Mouse (Mus musculus) heart, postnatal 0 days (tissue): ENCODE results near the gene Tpcn2.

Experiments used
- CTCF ChIP-seq: IDR thresholded peaks from 2 replicates; pipeline ENCODE4 v1.5.1; 2016; ENCODE audit warnings: antibody characterized with exemption, control low read depth, low read depth
- EP300 ChIP-seq: IDR thresholded peaks from 2 replicates; pipeline ENCODE4 v1.6.1; 2016; ENCODE audit warnings: antibody characterized with exemption, low read depth

DNA sequence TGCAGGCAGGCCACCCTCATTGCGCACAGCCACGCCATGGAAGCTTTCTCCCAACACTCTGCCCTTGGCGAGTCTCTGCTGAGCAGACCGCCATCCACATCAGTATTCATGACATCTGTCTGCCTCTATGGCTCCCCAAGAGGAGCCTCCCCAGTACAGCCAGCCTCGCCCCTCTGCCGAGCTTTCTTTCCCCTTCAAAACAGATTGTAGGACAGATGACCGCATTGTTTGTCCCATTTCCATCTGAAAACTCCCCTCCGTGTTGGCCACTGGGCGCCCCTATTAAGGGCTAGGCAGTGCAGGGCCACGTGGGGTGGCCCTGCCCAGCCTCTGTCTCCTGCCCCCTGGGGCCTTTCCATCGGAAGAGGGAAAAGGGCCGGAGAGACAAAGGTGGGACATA, 110.7 kb downstream of the Tpcn2 start:
- TF ChIP-seq CTCF (no peak), EP300 (no peak)
